Mouse (Mus musculus) megakaryocyte-erythroid progenitor cell, adult 5-6 weeks (primary cell): Measurements from ENCODE around the gene Optn. TPM values are rescaled to one million over a fixed set of nuclear protein-coding genes. Genes with fewer than 3 reads are reported as not detected.
A peak's percentile ranks its signal among the peaks of the same experiment; 100 is the strongest.

ENCODE experiments used
- ATAC-seq: replicated peaks from 2 replicates; pipeline ENCODE4 v1.8.0; 2016; ENCODE audit warnings: mild to moderate bottlenecking, inconsistent platforms; ENCODE audit not compliant: severe bottlenecking, poor library complexity, low FRiP score, low TSS enrichment
- total RNA-seq, 2 experiments: library from RNA; stranded (forward) in 1 of 2; stranded (reverse) in 1 of 2; fragments of 200-1000, 215-1000 nt in 1 of 2; fragments of >200 nt in 1 of 2; fragmentation: Nextera tagmentation in 1 of 2; gene quantifications; 2 replicates each; pipeline ENCODE4 v1.2.3; 2014 to 2017

Gene Optn
- total RNA-seq, 2 experiments from 2014 or later = 89.0 to 193 TPM

- ATAC-seq = no peak
Observed at GRCm38 (mm10) chr2:5034801-5035200, 29.1 kb downstream of the Optn start.

- ATAC-seq = peak; percentile 81
Observed at GRCm38 (mm10) chr2:5033546-5034420, 30.1 kb downstream of the Optn start.

GRCm38 (mm10) chr2:5032665-5033064 is 31.2 kb downstream of the Optn start:
- ATAC-seq = no peak

GRCm38 (mm10) chr2:5031215-5031614 is 32.6 kb downstream of the Optn start:
- ATAC-seq = no peak

GRCm38 (mm10) chr2:5029808-5030207 is 34.0 kb downstream of the Optn start:
- no peak for ATAC-seq

- ATAC-seq = no peak
Observed at GRCm38 (mm10) chr2:5028047-5028446, 35.8 kb downstream of the Optn start.

GRCm38 (mm10) chr2:5027057-5027456 is 36.8 kb downstream of the Optn start:
- no peak for ATAC-seq

- ATAC-seq = peak; percentile 77
Observed at GRCm38 (mm10) chr2:5025162-5025733, 38.6 kb downstream of the Optn start.

GRCm38 (mm10) chr2:5023699-5024399 is 40.0 kb downstream of the Optn start:
- ATAC-seq = no peak

GRCm38 (mm10) chr2:5023275-5023674 is 40.6 kb downstream of the Optn start:
- ATAC-seq = no peak

- ATAC-seq = no peak
Observed at GRCm38 (mm10) chr2:5019708-5020107, 44.1 kb downstream of the Optn start.

GRCm38 (mm10) chr2:5016922-5017321 is 46.9 kb downstream of the Optn start:
- ATAC-seq = no peak

- no peak for ATAC-seq
Observed at GRCm38 (mm10) chr2:5015527-5015926, 48.3 kb downstream of the Optn start.

GRCm38 (mm10) chr2:5014616-5015015 is 49.2 kb downstream of the Optn start:
- 0 out of 2 replicates have a peak, but pooled peaks have one; percentile 15 for ATAC-seq

- ATAC-seq = peak; percentile 99
Observed at GRCm38 (mm10) chr2:5012491-5013324, 51.1 kb downstream of the Optn start, which contains the start of gene Mcm10. TSS of gene Mcm10 (minus strand) at chr2:5012791.

GRCm38 (mm10) chr2:5011898-5012490 is 51.9 kb downstream of the Optn start:
- no peak for ATAC-seq

- no peak for ATAC-seq
Observed at GRCm38 (mm10) chr2:5007107-5007506, 56.7 kb downstream of the Optn start.

- ATAC-seq = no peak
Observed at GRCm38 (mm10) chr2:5001266-5001665, 62.6 kb downstream of the Optn start.

- no peak for ATAC-seq
Observed at GRCm38 (mm10) chr2:4998905-4999304, 64.9 kb downstream of the Optn start.
